Mouse (Mus musculus) cerebellum, adult (tissue): ENCODE measurements around the gene F5.

Experiments used
- ATAC-seq: cut with Nextera tagmentation; 2 replicates; pipeline ENCODE4 v1.9.2; 2017; ENCODE audit warnings: mild to moderate bottlenecking, moderate library complexity, mixed read lengths; ENCODE audit not compliant: insufficient number of reproducible peaks, low FRiP score, low TSS enrichment

Gene F5

DNA sequence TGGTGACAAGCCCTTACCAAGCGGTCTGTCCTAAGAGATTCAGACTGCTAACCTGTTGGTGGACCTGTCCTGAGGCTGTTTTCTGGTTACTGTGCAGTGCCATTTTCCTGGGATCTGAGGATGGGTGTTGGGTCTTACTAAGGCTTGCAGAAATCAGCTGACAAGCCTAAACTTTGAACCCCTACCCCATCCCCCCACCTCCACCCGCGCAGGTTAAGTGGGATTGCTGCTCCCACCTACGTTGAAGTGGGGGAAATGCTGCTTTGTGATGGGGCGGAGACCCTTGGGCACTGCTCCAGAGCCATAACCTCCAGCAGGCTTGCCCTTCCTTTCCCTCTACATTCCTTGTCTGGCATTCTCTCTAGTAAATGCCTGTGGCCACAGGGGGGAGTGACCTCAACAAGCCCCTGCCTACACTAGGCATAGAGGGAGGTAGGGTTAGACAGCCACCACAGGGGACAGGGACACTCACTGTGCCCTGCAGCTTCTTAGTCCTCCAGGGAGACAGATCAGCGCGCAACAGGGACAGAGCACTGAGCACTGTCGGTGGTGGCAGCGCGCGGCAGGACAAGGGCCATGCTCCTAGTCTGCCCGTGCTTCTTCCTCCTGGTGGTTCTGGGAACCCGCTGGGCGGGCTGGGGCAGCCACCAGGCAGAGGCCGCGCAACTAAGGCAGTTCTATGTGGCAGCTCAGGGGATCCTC lies at the start of gene F5:
Gene F5, plus strand, starts transcription at position 452 of the 702 bp plus-strand sequence.
- ATAC-seq: no peak

DNA sequence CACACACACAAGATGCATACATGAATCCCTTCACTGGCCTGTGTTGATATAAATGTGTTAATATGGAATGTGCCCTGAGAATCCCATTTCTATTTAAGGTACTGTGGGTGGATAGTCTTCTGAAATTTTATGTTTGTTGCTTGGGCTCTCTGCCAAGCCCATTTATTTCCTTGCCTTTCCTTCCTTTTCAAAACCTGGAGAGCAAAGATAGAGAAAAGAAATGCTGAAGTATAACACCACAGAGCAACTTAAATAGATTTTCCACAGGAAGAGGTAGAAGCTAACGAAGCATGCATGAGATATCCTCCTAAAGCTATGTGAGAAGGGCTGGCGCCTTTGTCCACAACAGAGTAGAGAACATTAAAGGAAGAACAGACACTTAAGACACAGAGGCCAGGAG lies 41.9 kb upstream of the F5 start:
- no peak for ATAC-seq

DNA sequence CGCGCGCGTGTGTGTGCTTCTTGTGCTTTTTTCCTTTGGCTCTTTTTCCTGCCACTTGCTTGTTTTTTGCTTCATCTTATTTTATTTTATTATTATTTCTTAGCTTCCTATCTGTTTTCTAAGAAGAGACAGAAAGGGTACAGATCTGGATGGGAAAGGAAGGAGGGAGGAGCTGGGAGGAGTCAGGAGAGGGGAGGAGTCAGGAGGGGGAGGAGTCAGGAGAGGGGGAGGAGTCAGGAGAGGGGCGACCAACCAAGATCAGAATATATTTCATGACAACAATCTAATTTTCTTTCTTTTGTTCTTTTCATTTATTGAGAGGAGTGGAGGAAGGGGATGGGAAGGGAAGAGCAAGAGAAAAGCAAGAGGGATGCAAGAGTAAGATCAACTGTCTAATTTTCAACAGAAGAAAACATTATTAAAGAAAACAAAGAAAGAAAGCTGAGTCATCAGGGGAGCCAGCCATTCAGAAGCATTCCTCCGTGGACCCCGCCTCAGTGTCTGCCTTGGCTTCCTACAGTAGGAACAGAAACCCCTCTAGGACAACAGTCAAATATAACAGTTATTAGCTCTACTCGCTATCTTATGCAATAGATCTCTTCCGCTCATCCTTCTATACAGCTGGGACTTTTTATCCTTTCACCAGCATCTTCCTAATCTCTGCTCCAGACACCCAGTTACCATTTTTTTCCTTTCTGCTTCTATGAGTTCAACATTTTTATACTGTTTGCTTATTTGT lies 40.9 kb upstream of the F5 start:
- no peak for ATAC-seq

DNA sequence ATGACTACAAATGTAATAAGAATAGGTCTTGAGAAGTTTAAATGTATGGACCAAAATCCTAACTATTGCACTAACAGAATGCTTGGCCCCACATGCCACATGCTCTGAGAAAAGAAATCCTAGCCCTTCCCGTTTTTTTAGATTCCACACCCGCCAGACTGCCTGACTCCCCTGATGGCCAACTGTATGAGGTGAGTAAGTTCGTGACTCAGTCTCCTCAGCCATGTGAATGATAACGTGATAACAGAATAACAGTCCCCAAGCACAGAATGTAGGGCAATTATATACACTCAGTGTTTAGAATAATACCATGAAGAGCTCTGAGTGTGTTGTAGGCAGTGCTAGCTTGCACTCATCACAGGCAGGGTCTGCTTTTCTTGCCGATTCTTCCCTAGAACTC lies 37.4 kb upstream of the F5 start:
- ATAC-seq: no peak

DNA sequence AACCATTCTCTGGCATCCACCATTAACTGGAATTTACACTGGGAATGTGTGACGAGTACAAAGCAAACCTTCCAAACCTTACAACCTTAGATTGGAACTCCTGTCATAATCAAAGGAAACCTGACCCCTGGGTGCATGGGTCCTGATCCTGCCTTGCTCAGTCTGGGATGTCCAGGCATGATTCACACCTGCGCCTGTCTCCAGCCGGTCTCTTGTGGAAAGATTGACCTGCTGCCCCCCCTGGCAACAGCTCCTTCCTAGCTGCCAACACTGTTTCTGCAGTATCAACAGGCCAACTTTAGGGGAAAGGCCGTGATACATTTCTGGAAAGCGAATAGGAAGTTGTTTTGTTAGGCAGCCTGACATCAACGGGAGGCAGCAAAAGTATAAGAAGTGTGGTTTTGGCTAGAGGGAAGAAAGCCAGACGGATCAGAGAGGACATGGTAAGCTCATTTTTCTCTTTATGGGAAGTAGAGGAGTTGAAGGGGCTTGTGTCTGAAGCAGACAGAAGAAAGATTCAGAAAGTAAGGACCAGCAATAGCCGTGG lies 36.6 kb upstream of the F5 start, which contains the start of gene Selp:
Gene Selp, plus strand, starts transcription at position 318 of the 547 bp plus-strand sequence.
- ATAC-seq: no peak

DNA sequence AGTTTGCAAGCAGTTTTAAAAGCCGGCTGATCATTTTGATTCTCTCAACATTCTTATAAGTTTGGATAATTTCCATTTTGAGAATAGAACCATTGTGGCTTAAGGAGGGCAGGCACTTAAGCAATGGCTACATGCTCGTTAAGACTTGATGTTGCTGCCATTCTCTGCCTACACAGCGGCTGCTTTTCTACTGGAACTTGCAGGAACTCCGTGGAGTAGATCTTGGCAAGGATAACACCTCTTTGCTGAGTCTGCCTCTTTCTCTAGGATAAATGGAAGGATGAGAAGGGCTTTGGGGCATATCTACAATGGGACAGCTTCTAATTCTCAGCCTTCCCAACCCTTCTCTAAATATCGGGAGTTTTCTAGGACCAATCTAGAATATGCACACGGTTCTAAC lies 36.0 kb upstream of the F5 start:
- no peak for ATAC-seq

DNA sequence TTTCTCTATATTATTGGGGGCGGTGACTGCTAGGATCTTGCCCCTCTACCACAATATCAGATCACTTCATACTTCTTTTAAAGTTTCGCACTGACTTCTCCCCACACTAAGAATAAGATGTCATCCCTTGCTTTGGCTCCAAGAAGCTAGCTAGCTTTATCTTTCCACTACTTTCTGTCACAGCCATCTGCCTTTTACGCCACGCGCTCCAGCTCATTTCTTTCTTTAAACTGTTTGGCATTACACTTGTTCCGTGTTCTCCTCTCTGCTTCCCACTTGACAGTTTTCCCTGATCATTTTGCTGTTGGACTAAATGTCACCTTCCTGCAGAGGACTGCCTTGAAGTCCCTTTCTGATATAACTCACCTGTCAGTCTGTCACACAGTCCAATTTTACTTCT lies 33.8 kb upstream of the F5 start:
- no peak for ATAC-seq

DNA sequence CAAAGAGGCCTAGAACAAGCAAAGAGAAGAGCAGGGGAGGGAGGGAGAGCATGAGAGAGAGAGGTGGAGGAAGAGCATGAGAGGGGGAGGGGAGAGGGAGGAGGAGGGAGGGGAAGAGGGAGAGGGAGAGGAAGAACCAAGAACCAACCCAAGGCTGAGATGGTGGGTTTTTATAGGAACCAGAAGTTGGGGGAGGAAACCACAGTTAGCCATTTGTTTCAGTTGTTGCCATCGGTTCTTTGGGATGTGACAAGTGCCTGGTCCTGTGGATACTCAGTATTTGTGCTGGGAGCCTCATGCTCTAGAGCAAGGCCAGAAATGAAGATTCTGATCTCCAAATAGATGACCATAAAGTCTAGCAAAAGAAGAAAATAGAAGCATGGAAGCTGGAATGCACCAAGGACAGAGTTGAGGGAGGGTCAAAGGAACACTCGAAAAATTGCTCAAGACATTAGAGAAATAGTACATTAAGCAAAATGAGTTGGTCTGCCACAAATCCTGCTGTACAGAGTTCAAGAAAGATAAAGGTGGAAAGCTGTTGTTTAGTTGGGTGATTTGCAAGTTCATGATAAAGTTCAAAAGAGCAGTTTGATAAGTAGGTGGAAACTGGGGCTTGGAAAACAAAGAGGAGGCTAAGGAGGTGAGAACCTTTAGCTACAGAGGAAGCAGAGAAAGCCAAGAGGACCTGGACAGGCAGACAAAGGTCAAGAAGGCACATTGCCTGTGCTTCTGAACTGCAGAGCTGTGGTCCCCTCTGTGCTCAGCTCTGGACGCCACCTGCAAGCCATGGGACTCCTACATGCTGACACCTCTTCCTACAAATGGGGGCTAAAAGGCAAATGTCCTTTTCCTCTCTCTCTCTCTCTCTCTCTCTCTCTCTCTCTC lies 31.5 kb upstream of the F5 start:
- ATAC-seq: no peak

DNA sequence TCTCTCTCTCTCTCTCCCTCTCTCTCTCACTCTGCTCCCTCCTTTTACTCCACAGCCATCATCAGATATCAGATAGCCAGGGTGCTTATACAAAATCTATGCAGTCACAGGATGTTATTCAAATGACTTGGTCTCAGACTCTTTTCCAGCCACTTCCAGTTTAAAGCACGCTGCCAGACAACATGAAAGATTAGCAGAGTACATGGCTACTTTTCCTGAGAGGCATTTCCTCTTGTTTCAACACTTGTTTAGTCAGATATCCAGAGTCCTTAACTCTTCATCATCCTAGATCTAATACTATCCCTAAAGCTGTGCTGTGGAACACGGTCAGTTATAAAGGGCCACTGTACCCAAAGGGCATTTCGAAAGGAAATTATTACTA lies 30.9 kb upstream of the F5 start:
- ATAC-seq: no peak

DNA sequence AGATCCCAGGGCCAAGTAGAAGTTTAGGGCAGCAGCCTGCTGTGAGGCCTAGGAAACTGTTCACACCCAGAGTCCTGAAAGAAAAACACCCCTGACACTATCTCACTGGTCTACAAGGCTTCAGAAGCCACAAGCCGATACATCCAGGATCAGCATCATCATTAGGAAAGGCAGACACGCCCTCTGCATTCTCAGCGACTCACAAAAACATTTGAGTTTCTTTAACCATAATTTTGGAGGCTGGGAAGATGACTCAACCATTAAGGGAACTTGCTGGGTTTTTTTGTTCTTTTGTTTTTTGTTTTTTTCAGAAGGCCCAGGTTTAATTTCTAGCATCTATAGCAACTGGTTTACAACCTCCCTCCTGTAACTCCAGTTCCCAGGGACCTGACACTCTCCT lies 27.8 kb upstream of the F5 start:
- no peak for ATAC-seq

DNA sequence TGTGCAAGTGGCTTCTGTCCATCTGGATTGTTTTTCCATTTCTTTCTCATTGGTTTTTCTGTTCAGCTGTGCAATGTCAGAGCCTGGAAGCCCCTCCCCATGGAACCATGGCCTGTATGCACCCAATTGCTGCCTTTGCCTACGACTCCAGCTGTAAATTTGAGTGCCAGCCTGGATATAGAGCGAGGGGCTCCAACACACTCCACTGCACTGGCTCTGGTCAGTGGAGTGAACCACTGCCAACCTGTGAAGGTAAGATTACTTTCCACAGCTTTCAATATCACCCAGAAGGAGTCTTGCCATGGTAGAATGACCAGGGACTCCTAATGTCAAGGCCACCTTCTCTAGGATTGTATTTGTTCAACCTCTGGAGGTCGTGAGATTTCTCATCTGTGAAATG lies 21.6 kb upstream of the F5 start:
- no peak for ATAC-seq

DNA sequence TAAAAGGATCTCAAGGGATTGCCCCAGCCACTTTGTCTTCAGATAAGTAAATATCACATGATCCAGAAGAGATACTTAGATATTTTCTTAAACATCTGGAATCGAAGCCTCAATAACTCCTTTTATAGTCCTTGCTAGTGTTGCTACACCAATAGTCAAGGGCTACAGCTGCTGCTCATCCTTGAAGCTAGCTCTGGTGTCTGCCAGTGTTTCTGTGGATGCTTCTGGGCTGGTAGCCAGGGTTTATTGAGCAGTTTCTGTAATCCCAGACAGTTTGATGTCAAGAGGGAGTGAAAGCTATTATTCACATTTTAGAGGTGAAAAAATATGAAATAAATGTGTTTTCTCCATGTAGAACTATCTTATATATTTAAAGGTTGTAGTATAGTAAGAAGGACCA lies 19.0 kb upstream of the F5 start:
- no peak for ATAC-seq

DNA sequence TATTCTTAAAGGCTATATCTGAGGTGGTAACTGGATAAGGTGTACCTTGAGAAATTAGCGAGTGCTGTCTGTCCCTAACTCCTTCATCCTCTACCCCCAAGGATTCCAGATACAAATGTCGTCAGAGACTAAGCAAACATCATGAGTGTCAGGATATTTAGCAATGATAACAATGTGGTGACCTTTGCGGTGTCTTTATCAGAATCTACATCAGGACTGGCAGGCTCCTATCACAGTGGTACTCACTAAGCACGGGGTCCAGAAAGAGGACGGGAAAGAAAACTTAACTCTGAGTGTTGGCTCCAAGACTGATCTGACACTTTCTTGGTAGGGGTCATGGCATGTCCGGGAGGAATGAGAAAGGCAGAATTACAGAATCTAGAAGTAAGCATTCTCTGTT lies 17.5 kb upstream of the F5 start:
- no peak for ATAC-seq

DNA sequence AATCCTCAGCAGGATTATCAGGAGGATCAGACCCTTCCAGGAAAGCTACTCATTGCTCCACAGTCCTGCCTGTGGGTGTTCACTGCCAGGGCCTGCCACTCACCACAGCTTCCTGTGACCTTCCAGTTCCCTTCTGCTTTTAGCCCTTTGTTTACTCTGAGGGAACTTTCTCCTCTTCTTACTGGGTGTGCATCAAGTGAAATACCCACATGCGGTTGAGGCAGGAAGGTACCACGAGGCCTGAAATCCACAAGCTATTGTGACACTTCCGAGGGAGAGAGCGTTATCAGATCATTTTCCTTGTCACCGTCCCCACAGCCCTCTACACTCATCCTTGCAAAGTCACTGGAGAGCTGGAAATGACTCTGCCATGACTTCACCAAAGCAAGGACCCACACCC lies 16.3 kb upstream of the F5 start:
- no peak for ATAC-seq

DNA sequence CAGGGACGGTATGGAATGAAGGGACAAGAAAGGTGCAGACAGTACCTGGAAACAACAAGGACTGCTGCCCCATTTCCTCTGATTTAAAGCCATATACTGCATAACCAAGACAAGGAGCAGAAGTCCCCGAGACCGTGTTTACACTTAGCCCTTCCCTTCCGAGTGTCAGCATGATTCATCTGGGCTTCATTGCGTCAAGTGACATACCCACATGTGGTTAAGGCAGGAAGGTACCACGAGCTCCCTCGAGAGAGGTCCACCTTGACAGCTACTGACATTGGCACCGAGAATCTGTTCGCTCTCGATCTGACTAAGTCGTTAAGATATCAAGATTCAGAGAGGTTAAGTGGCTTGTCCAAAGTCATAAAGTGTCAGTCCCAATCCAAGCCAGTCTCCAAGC lies 15.7 kb upstream of the F5 start:
- ATAC-seq: no peak

DNA sequence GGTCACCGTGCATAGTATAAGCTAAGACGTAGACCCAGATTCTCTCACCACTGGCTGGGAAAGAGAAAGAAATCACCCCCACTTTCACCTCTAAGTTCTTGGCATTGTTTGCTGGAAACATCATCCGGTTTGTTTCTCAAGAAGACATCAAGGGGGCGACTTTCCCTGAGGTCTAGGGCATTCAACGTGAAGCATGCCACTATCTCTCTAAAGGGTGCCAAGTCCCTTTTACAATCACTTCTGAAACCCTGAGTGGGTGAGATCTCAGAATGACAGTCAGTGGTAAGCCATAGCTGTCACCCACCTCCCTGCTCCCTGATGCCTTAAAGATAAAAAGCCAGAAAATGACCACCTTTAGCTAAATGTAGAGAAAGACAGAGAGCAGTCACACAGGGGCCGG lies 15.0 kb upstream of the F5 start:
- no peak for ATAC-seq

DNA sequence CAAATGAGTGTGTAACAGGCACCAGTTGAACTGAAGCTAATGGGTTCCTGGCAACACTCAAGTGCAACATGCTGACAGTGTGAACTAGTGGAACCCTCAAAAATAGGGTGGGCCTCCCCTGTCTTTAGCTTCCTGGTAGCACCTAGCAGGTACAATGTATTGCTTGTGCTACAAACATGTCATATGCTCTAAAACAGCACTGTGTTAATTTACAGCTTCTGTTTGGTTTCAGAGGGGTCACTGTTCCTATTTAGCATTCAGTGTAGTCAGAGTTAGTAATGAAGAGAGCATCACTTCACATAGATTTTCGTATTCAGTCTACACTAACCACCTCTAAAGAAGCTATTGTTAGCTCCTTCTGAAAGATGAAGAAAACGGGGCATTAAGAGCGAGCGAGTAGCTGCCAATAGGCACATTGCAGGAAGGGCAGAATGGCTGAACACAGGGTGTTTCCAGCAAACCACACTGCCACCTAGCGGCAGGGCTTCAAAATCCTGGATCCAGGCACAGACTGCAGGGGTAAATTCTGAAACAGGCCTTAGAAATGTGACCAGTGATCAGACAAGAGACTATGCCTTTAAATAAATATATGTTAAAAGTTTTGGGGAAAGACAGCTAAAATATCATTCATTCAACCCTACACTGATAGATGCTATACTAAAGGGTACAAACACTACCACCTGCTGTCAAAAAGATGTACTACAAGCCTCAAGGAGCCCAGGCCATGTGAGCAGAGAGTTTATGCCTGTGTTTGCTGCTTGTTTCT lies 13.1 kb upstream of the F5 start:
- ATAC-seq: peak; percentile 77

DNA sequence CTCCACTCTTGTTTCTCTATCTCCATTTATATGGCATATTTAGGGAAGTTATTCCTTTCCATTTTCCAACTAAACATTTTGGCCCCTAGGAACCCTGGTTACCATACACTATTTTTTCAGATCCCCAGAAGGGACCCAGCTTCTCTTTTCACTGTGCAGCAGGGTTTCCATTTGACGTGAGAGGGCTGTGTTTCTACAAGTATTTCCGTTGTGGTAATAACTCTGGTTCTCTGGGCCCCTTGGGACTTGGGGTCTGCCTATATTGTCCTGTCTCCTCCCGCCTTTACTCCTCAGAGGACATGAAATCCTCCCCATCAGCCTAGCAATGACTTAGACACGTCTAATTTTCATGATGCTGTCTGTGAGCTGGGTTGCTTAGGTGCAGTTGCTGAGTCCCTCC lies 12.2 kb upstream of the F5 start:
- no peak for ATAC-seq

DNA sequence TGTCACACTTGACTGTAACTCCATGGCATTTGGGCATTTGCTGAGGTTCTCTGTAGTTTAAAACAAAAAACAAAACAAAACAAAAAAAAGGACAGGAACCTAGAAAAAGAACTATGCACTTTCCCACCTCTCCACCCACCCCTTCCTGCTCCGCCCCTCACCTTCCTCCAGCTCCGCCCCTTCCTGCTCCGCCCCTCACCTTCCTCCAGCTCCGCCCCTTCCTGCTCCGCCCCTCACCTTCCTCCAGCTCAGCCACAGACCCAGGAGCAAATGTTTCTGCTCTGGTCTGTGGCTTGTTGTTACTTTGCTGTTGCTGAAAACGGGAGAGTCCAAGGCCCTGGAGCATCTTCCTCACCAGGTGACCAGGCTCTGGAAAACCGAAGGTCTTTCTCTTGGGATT lies 2.6 kb upstream of the F5 start:
- ATAC-seq: no peak

DNA sequence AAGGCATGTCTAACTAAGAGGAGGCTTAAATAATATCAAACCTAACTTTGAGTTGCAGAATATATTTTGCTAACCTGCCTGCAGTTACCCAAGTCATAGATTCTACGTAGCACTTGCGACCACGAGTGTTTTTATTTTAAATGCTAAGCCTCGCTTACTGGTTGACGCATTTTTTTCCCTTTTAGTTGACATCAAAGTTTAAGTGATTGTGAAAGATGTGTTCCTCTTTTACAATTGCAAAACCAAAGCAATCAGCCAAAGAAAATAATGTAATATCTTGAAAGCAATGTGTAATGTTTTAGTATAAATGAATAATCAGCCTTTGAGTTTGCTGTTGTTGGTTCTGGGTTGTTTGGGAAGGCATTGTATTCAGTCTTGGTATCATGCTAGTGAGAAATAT lies 1.2 kb downstream of the F5 start:
- no peak for ATAC-seq
